ENCODE assay signal across 17 mouse cellular contexts in genomic region chr15:103010847-103011555, GRCm38 (mm10). TPM values are rescaled to one million over a fixed set of nuclear protein-coding genes. Genes with fewer than 3 reads are reported as not detected.
DNase-seq lines count a peak whose midpoint lies in the region; ATAC-seq and TF ChIP-seq lines count a peak whose summit lies in the region.
"Had no signal": no experiment of that assay in that cellular context is flagged by ENCODE, and none has a peak within 500 bp of the region (broad histone marks: within the 10 kb centered on the region; RNA-seq: fewer than 3 reads in every experiment).

No protein-coding gene starts in this region.

- no peaks in the 10 kb centered on the region for H3K36me3 ChIP-seq in midbrain, embryonic 10.5 days
- no peaks in the 10 kb centered on the region for H3K36me3 ChIP-seq in midbrain, postnatal 0 days (ENCODE audit: insufficient read depth, low read length)
- H3K36me3 ChIP-seq in limb, embryonic 11.5 days (ENCODE audit: control insufficient read depth, insufficient read depth, low read length), result no peaks in the 10 kb centered on the region
- H3K36me3 ChIP-seq in stomach, postnatal 0 days (ENCODE audit: control insufficient read depth, insufficient read depth, low read length), result no peaks in the 10 kb centered on the region
- H3K36me3 ChIP-seq: embryonic facial prominence, embryonic 15.5 days had no signal

- TF ChIP-seq EP300 in stomach, postnatal 0 days (optimal IDR thresholded peaks at IDR 0.05), result no peak

- H3K9me3 ChIP-seq in midbrain, embryonic 10.5 days (replicated peaks), result no peaks in the 10 kb centered on the region
- no peaks in the 10 kb centered on the region for H3K9me3 ChIP-seq in midbrain, postnatal 0 days (ENCODE audit: low read length)
- no peaks in the 10 kb centered on the region for H3K9me3 ChIP-seq in limb, embryonic 11.5 days (ENCODE audit: control insufficient read depth, low read length)
- no peaks in the 10 kb centered on the region for H3K9me3 ChIP-seq in stomach, postnatal 0 days (ENCODE audit: control insufficient read depth, low read length)
- H3K9me3 ChIP-seq: embryonic facial prominence, embryonic 15.5 days; megakaryocyte, embryonic 14.5 days had no signal

- no peak for TF ChIP-seq CTCF in midbrain, postnatal 0 days (IDR thresholded peaks at IDR 0.05)
- TF ChIP-seq CTCF in stomach, postnatal 0 days (IDR thresholded peaks at IDR 0.05; ENCODE audit: low read depth), result no peak

- peak; percentile 53 for DNase-seq in embryo, embryonic 10 days (ENCODE audit: low spot score)
- DNase-seq in embryo, embryonic 9.5 days (ENCODE audit: extremely low spot score), result no peak
- DNase-seq in midbrain, embryonic 10.5 days (ENCODE audit: low spot score), result peak; percentile 64
- DNase-seq in midbrain, postnatal 0 days (ENCODE audit: low spot score), result no peak
- DNase-seq in limb, embryonic 11.5 days (ENCODE audit: low spot score), result no peak
- DNase-seq in stomach, postnatal 0 days (ENCODE audit: low spot score), result no peak
- DNase-seq in Muller cell, postnatal 12 days (ENCODE audit: inconsistent ontology term), result no peak
- DNase-seq in lung, adult 18-20 months, result no peak
- DNase-seq: B cell, adult 2 months; cerebellum, adult 18-20 months had no signal

- H3K4me3 ChIP-seq in midbrain, embryonic 10.5 days, result no peak overlapping the region
- no peak overlapping the region for H3K4me3 ChIP-seq in midbrain, postnatal 0 days (ENCODE audit: low read depth, low read length)
- H3K4me3 ChIP-seq in limb, embryonic 11.5 days (ENCODE audit: low read depth, low read length), result peak overlapping the region; percentile 18
- peak overlapping the region; percentile 41 for H3K4me3 ChIP-seq in stomach, postnatal 0 days (ENCODE audit: low read depth, low read length)
- H3K4me3 ChIP-seq: embryonic facial prominence, embryonic 15.5 days; megakaryocyte, embryonic 14.5 days had no signal

- no peak for ATAC-seq in midbrain, postnatal 0 days (ENCODE audit: low FRiP score)
- ATAC-seq in limb, embryonic 11.5 days (ENCODE audit: insufficient number of reproducible peaks, low FRiP score, low TSS enrichment, low read depth), result no peak
- ATAC-seq in stomach, postnatal 0 days (ENCODE audit: low FRiP score, low TSS enrichment), result no peak

- H3K9ac ChIP-seq in midbrain, postnatal 0 days (replicated peaks; ENCODE audit: low read length, poor library complexity, severe bottlenecking), result no peak overlapping the region
- peak overlapping the region; percentile 55 for H3K9ac ChIP-seq in limb, embryonic 11.5 days (ENCODE audit: low read length)
- peak overlapping the region; percentile 66 for H3K9ac ChIP-seq in stomach, postnatal 0 days (ENCODE audit: low read length)
- H3K9ac ChIP-seq: embryonic facial prominence, embryonic 15.5 days had no signal

- H3K4me1 ChIP-seq in midbrain, embryonic 10.5 days, result peaks cover 13% of the 10 kb centered on the region
- H3K4me1 ChIP-seq in midbrain, postnatal 0 days (ENCODE audit: insufficient read depth, low read length), result no peaks in the 10 kb centered on the region
- peaks cover 69% of the 10 kb centered on the region for H3K4me1 ChIP-seq in limb, embryonic 11.5 days (ENCODE audit: control insufficient read depth, insufficient read depth, low read length)
- H3K4me1 ChIP-seq in stomach, postnatal 0 days (replicated peaks; ENCODE audit: control insufficient read depth, insufficient read depth), result no peaks in the 10 kb centered on the region

- H3K27me3 ChIP-seq in midbrain, embryonic 10.5 days (ENCODE audit: low read depth, poor library complexity, severe bottlenecking), result peaks cover 100% of the 10 kb centered on the region
- peaks cover 96% of the 10 kb centered on the region for H3K27me3 ChIP-seq in midbrain, postnatal 0 days (ENCODE audit: insufficient read depth, low read length)
- H3K27me3 ChIP-seq in limb, embryonic 11.5 days (ENCODE audit: control insufficient read depth, insufficient read depth, low read length), result peaks cover 67% of the 10 kb centered on the region
- peaks cover 14% of the 10 kb centered on the region; the same call in 1 of the 2 replicates for H3K27me3 ChIP-seq in stomach, postnatal 0 days (ENCODE audit: control insufficient read depth, insufficient read depth, low read length)

- WGBS in midbrain, embryonic 10.5 days, result under 1% methylated on average over 28 of the region's 28 CpGs
- WGBS in midbrain, postnatal 0 days, result 2% methylated on average over 28 of the region's 28 CpGs
- 2% methylated on average over 28 of the region's 28 CpGs for WGBS in limb, embryonic 11.5 days
- 21% methylated on average over 27 of the region's 28 CpGs for WGBS in stomach, postnatal 0 days

- no peak overlapping the region for H3K4me2 ChIP-seq in midbrain, postnatal 0 days (ENCODE audit: low read depth, low read length, poor library complexity, severe bottlenecking)
- peak overlapping the region; percentile 47 for H3K4me2 ChIP-seq in limb, embryonic 11.5 days (ENCODE audit: low read depth, severe bottlenecking)
- H3K4me2 ChIP-seq in stomach, postnatal 0 days (replicated peaks; ENCODE audit: low read depth), result peak overlapping the region; percentile 52
- H3K4me2 ChIP-seq: embryonic facial prominence, embryonic 15.5 days had no signal

- H3K27ac ChIP-seq in midbrain, embryonic 10.5 days (replicated peaks), result no peak overlapping the region
- H3K27ac ChIP-seq in midbrain, postnatal 0 days (ENCODE audit: low read depth, low read length), result no peak overlapping the region
- peak overlapping the region; percentile 65; the same call in 1 of the 2 replicates for H3K27ac ChIP-seq in limb, embryonic 11.5 days (replicated peaks; ENCODE audit: low read depth, low read length)
- peak overlapping the region; percentile 80 for H3K27ac ChIP-seq in stomach, postnatal 0 days (replicated peaks)
- H3K27ac ChIP-seq: embryonic facial prominence, embryonic 15.5 days had no signal

RNA-seq across cellular contexts. Expression of gene Hoxc4, which starts 7.7 kb away (rescaled TPM):
- not detected in 2 replicates for polyA plus RNA-seq in midbrain, embryonic 10.5 days (2016; fragmentation: Nextera tagmentation; extraction: Ambion mirVana)
- 2.2 TPM in 1 of 2 replicates, not detected in the other for total RNA-seq in midbrain, postnatal 0 days (2014; rRNA removed)
- polyA plus RNA-seq in midbrain, postnatal 0 days (2015; fragmentation: Nextera tagmentation; extraction: Ambion mirVana), result not detected in 2 replicates
- 5.1 and 6.4 TPM in 2 replicates for polyA plus RNA-seq in limb, embryonic 11.5 days (2014; fragmentation: Nextera tagmentation; extraction: Ambion mirVana)
- polyA plus RNA-seq in stomach, postnatal 0 days (2015; fragmentation: Nextera tagmentation; extraction: Ambion mirVana), result 9.6 and 10.4 TPM in 2 replicates
- total RNA-seq: layer of hippocampus, adult 18-20 months; liver, adult 2 months had no signal
- polyA plus RNA-seq: frontal cortex, adult 2 months; liver, adult 2 months had no signal

RNA-seq across cellular contexts. Expression of gene Hoxc6, which starts 12.9 kb away (rescaled TPM):
- polyA plus RNA-seq in midbrain, embryonic 10.5 days (2016; fragmentation: Nextera tagmentation; extraction: Ambion mirVana), result not detected in 2 replicates
- total RNA-seq in midbrain, postnatal 0 days (2014; rRNA removed), result not detected in 2 replicates
- polyA plus RNA-seq in midbrain, postnatal 0 days (2015; fragmentation: Nextera tagmentation; extraction: Ambion mirVana), result not detected in 2 replicates
- polyA plus RNA-seq in limb, embryonic 11.5 days (2014; fragmentation: Nextera tagmentation; extraction: Ambion mirVana), result 9.5 and 10.9 TPM in 2 replicates
- polyA plus RNA-seq in stomach, postnatal 0 days (2015; fragmentation: Nextera tagmentation; extraction: Ambion mirVana), result 3.3 and 4.9 TPM in 2 replicates
- total RNA-seq: layer of hippocampus, adult 18-20 months; liver, adult 2 months had no signal
- polyA plus RNA-seq: frontal cortex, adult 2 months; liver, adult 2 months; spleen, adult 2 months had no signal

RNA-seq across cellular contexts. Expression of gene Hoxc8, which starts 20.6 kb away (rescaled TPM):
- polyA plus RNA-seq in midbrain, embryonic 10.5 days (2016; fragmentation: Nextera tagmentation; extraction: Ambion mirVana), result not detected in 2 replicates
- not detected in 2 replicates for total RNA-seq in midbrain, postnatal 0 days (2014; rRNA removed)
- polyA plus RNA-seq in midbrain, postnatal 0 days (2015; fragmentation: Nextera tagmentation; extraction: Ambion mirVana), result not detected in 2 replicates
- 4.6 and 4.8 TPM in 2 replicates for polyA plus RNA-seq in limb, embryonic 11.5 days (2014; fragmentation: Nextera tagmentation; extraction: Ambion mirVana)
- polyA plus RNA-seq in stomach, postnatal 0 days (2015; fragmentation: Nextera tagmentation; extraction: Ambion mirVana), result 7.1 and 7.3 TPM in 2 replicates
- total RNA-seq: layer of hippocampus, adult 18-20 months; liver, adult 2 months had no signal
- polyA plus RNA-seq: embryonic facial prominence, embryonic 15.5 days; frontal cortex, adult 2 months; heart, embryonic 14.5 days; liver, adult 2 months; spleen, adult 2 months had no signal

RNA-seq across cellular contexts. Expression of gene Hoxc9, which starts 34.8 kb away (rescaled TPM):
- not detected in 2 replicates for polyA plus RNA-seq in midbrain, embryonic 10.5 days (2016; fragmentation: Nextera tagmentation; extraction: Ambion mirVana)
- total RNA-seq in midbrain, postnatal 0 days (2014; rRNA removed), result not detected in 2 replicates
- polyA plus RNA-seq in midbrain, postnatal 0 days (2015; fragmentation: Nextera tagmentation; extraction: Ambion mirVana), result not detected in 2 replicates
- 4.4 and 6.1 TPM in 2 replicates for polyA plus RNA-seq in limb, embryonic 11.5 days (2014; fragmentation: Nextera tagmentation; extraction: Ambion mirVana)
- polyA plus RNA-seq in stomach, postnatal 0 days (2015; fragmentation: Nextera tagmentation; extraction: Ambion mirVana), result not detected in 2 replicates
- total RNA-seq: layer of hippocampus, adult 18-20 months; liver, adult 2 months had no signal
- polyA plus RNA-seq: embryonic facial prominence, embryonic 15.5 days; frontal cortex, adult 2 months; heart, embryonic 14.5 days; liver, adult 2 months; spleen, adult 2 months had no signal

RNA-seq across cellular contexts. Expression of gene Hoxc5, which starts 43.8 kb away (rescaled TPM):
- 0.04 and 0.06 TPM in 2 replicates for polyA plus RNA-seq in midbrain, embryonic 10.5 days (2016; fragmentation: Nextera tagmentation; extraction: Ambion mirVana)
- total RNA-seq in midbrain, postnatal 0 days (2014; rRNA removed), result 0.88 TPM in 1 of 2 replicates, not detected in the other
- polyA plus RNA-seq in midbrain, postnatal 0 days (2015; fragmentation: Nextera tagmentation; extraction: Ambion mirVana), result not detected in 2 replicates
- polyA plus RNA-seq in limb, embryonic 11.5 days (2014; fragmentation: Nextera tagmentation; extraction: Ambion mirVana), result 8.3 and 9.1 TPM in 2 replicates
- 18.0 and 18.2 TPM in 2 replicates for polyA plus RNA-seq in stomach, postnatal 0 days (2015; fragmentation: Nextera tagmentation; extraction: Ambion mirVana)
- total RNA-seq: layer of hippocampus, adult 18-20 months had no signal
- polyA plus RNA-seq: frontal cortex, adult 2 months; liver, adult 2 months had no signal

Comparison
In these comparisons a context has a peak if more than half of its experiments do, and no peak if none do; other contexts are left out.
1. DNase-seq: peak in embryo, embryonic 10 days (single experiment) and midbrain, embryonic 10.5 days (single experiment); none in embryo, embryonic 9.5 days (single experiment), midbrain, postnatal 0 days (single experiment), limb, embryonic 11.5 days (single experiment), stomach, postnatal 0 days (single experiment), Muller cell, postnatal 12 days (single experiment) and lung, adult 18-20 months (0 of 2).
2. H3K27ac ChIP-seq: peak in limb, embryonic 11.5 days (single experiment) and stomach, postnatal 0 days (single experiment); none in midbrain, embryonic 10.5 days (single experiment) and midbrain, postnatal 0 days (single experiment).
3. H3K4me3 ChIP-seq: peak in limb, embryonic 11.5 days (single experiment) and stomach, postnatal 0 days (single experiment); none in midbrain, embryonic 10.5 days (single experiment) and midbrain, postnatal 0 days (single experiment).